Mouse (Mus musculus) thymus, adult 2 months (tissue): ENCODE measurements around the gene Glt6d1. TPM values are rescaled to one million over a fixed set of nuclear protein-coding genes. Genes with fewer than 3 reads are reported as not detected.
A peak's percentile ranks its signal among the peaks of the same experiment; 100 is the strongest.

Experiments
- DNase-seq: peaks from one replicate; pipeline ENCODE4 v3.0.0; 2021
- H3K27ac ChIP-seq: fragments of 200-500 bp; 2 replicates; pipeline ENCODE4 v1.5.1; 2012; ENCODE audit warnings: low read length, control low read depth; ENCODE audit not compliant: control insufficient read depth, insufficient read depth
- H3K27me3 ChIP-seq: fragments of 200-500 bp; 2 replicates; pipeline ENCODE4 v1.6.1; 2012; ENCODE audit warnings: mild to moderate bottlenecking, low read length, moderate library complexity, mixed read lengths; ENCODE audit not compliant: control insufficient read depth, insufficient read depth
- H3K36me3 ChIP-seq: fragments of 200-500 bp; 2 replicates; pipeline ENCODE4 v1.6.1; 2012; ENCODE audit warnings: mild to moderate bottlenecking, low read length, moderate library complexity; ENCODE audit not compliant: control insufficient read depth, insufficient read depth
- H3K4me1 ChIP-seq: fragments of 200-500 bp; replicated peaks from 2 replicates; pipeline ENCODE4 v1.6.1; 2012; ENCODE audit warnings: low read length; ENCODE audit not compliant: control insufficient read depth, insufficient read depth
- H3K4me3 ChIP-seq: fragments of 200-500 bp; 2 replicates; pipeline ENCODE4 v1.5.1; 2012; ENCODE audit warnings: mild to moderate bottlenecking, low read length, control low read depth, moderate library complexity; ENCODE audit not compliant: control insufficient read depth, insufficient read depth
- CTCF ChIP-seq: fragments of 200-500 bp; IDR thresholded peaks from 2 replicates; pipeline ENCODE4 v1.5.1; 2012; ENCODE audit warnings: mild to moderate bottlenecking, control low read depth, low read length, moderate library complexity, borderline replicate concordance; ENCODE audit not compliant: control insufficient read depth, poor library complexity, insufficient read depth; ENCODE audit errors: extremely low read depth
- POLR2A ChIP-seq: fragments of 200-500 bp; IDR thresholded peaks from 2 replicates; pipeline ENCODE4 v1.6.1; 2012; ENCODE audit warnings: mild to moderate bottlenecking, low read length, control low read depth, moderate library complexity; ENCODE audit not compliant: control insufficient read depth, poor library complexity, insufficient read depth; ENCODE audit errors: extremely low read depth
- WGBS: fragments of 180-500 bp; shearing (Covaris S2); methylation state at CpG from one replicate; pipeline ENCODE4 v1.1.7; 2018; 5-methylcytosine and 5-hydroxymethylcytosine counted together
- polyA plus RNA-seq: library from polyadenylated mRNA; depleted of rRNA; stranded (reverse); fragments of >200 nt; gene quantifications from 2 replicates; pipeline ENCODE4 v1.2.3, GENCODE M21; 2012

Glt6d1 gene
- polyA plus RNA-seq, 1 experiment, result not detected

- H3K27me3 ChIP-seq, result no peaks in the 10 kb centered on the region
- no peak for DNase-seq
- TF ChIP-seq POLR2A (no peak), CTCF (no peak)
- no peak overlapping the region for H3K27ac ChIP-seq
- no peaks in the 10 kb centered on the region for H3K36me3 ChIP-seq
- no peaks in the 10 kb centered on the region for H3K4me1 ChIP-seq
- H3K4me3 ChIP-seq, result no peak overlapping the region
- WGBS, result 96% methylated on average over 1 of the region's 1 CpGs
These were observed 27.1 kb upstream of the Glt6d1 start for GRCm38 (mm10) chr2:25842758-25843157.

GRCm38 (mm10) chr2:25842161-25842560 is 26.5 kb upstream of the Glt6d1 start:
- H3K4me1 ChIP-seq, result no peaks in the 10 kb centered on the region
- no peak overlapping the region for H3K27ac ChIP-seq
- no peak overlapping the region for H3K4me3 ChIP-seq
- no peak for DNase-seq
- TF ChIP-seq POLR2A (no peak), CTCF (no peak)
- no peaks in the 10 kb centered on the region for H3K27me3 ChIP-seq
- 65% methylated on average over 4 of the region's 4 CpGs for WGBS
- H3K36me3 ChIP-seq, result no peaks in the 10 kb centered on the region

- H3K4me3 ChIP-seq, result no peak overlapping the region
- H3K27me3 ChIP-seq, result no peaks in the 10 kb centered on the region
- 41% methylated on average over 5 of the region's 5 CpGs for WGBS
- H3K4me1 ChIP-seq, result no peaks in the 10 kb centered on the region
- no peaks in the 10 kb centered on the region for H3K36me3 ChIP-seq
- peak; percentile 62 for DNase-seq
- no peak overlapping the region for H3K27ac ChIP-seq
- TF ChIP-seq POLR2A, result no peak
- TF ChIP-seq CTCF, result peak; percentile 80; the same call in 1 of the 2 replicates
These were observed 20.6 kb upstream of the Glt6d1 start for GRCm38 (mm10) chr2:25836291-25836690.

- Histone ChIP-seq H3K27ac (no peak overlapping the region), H3K4me3 (no peak overlapping the region), H3K36me3 (no peaks in the 10 kb centered on the region), H3K4me1 (peaks cover 7% of the 10 kb centered on the region), H3K27me3 (no peaks in the 10 kb centered on the region; the same call in 1 of the 2 replicates)
- DNase-seq, result no peak
- 84% methylated on average over 3 of the region's 3 CpGs for WGBS
- TF ChIP-seq CTCF (no peak), POLR2A (no peak)
These were observed 15.1 kb upstream of the Glt6d1 start for GRCm38 (mm10) chr2:25830786-25831185.

GRCm38 (mm10) chr2:25828344-25828947 is 12.8 kb upstream of the Glt6d1 start:
- peaks cover 7% of the 10 kb centered on the region for H3K4me1 ChIP-seq
- no peaks in the 10 kb centered on the region; the same call in 1 of the 2 replicates for H3K27me3 ChIP-seq
- H3K4me3 ChIP-seq, result no peak overlapping the region
- peak; percentile 56 for DNase-seq
- H3K27ac ChIP-seq, result no peak overlapping the region; the same call in 1 of the 2 replicates
- TF ChIP-seq CTCF (no peak), POLR2A (no peak)
- H3K36me3 ChIP-seq, result no peaks in the 10 kb centered on the region
- WGBS, result 20% methylated on average over 8 of the region's 8 CpGs

DNA sequence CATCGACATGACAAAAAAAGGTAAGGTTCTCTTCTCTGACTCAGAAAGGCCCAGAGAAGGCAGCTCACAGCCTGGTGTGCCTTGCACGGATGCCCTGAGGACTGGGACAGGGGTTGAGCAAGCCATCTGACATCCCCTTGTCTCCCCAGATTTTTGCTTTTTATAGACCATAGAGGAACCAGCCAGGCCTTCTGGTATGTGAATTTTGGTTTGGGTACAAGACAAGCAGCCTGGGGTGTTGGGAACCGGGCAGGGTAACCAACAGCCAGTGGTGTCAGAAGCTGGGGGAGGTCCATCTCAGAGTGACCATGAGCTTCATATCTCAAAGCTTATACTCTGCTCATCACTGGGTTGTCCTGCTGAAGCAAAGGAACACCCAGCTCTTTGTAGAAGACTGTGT is 9.1 kb upstream of the Glt6d1 start:
- TF ChIP-seq CTCF (no peak), POLR2A (no peak)
- 93% methylated on average over 3 of the region's 3 CpGs for WGBS
- Histone ChIP-seq H3K4me1 (peaks cover 7% of the 10 kb centered on the region), H3K27me3 (no peaks in the 10 kb centered on the region; the same call in 1 of the 2 replicates), H3K27ac (no peak overlapping the region), H3K4me3 (no peak overlapping the region), H3K36me3 (no peaks in the 10 kb centered on the region)
- DNase-seq, result no peak
